Mouse (Mus musculus): ENCODE results near the gene Mis12. TPM values are rescaled to one million over a fixed set of nuclear protein-coding genes. Genes with fewer than 3 reads are reported as not detected.

The Mis12 gene
- polyA plus RNA-seq (2015; fragmentation: Nextera tagmentation; extraction: Ambion mirVana): 16.2 and 17.6 TPM in 2 replicates

GRCm38 (mm10) chr11:71019201-71020068 lies at the start of gene Mis12, which contains the start of gene Derl2:
Gene Mis12, plus strand, starts transcription at chr11:71019611.
Gene Derl2, minus strand, starts transcription at chr11:71019841.
- Histone ChIP-seq H3K4me2 (replicated peaks; ENCODE audit: low read depth, low read length) (peak within 1 kb of the TSS; percentile 68), H3K9ac (replicated peaks; ENCODE audit: low read depth) (peak within 1 kb of the TSS; percentile 71), H3K27me3 (replicated peaks; ENCODE audit: insufficient read depth, low read length) (no peaks in the 10 kb centered on the region), H3K36me3 (ENCODE audit: insufficient read depth, low read length) (no peaks in the 10 kb centered on the region), H3K9me3 (ENCODE audit: low read length) (no peaks in the 10 kb centered on the region), H3K4me3 (ENCODE audit: low read depth, low read length) (peak within 1 kb of the TSS; percentile 72), H3K27ac (ENCODE audit: low read length) (peak within 1 kb of the TSS; percentile 79), H3K4me1 (ENCODE audit: insufficient read depth, low read depth, low read length) (0 out of 2 replicates have a peak, but pooled peaks cover 6% of the 10 kb centered on the region)
- TF ChIP-seq EP300 (IDR thresholded peaks at IDR 0.05) (peak; percentile 77; the same call in 1 of the 2 replicates), CTCF (IDR thresholded peaks at IDR 0.05) (no peak)
- ATAC-seq: peak; percentile 99
- WGBS: under 1% methylated on average over 71 of the region's 71 CpGs
- DNase-seq (ENCODE audit: low spot score): peak; percentile 100

GRCm38 (mm10) chr11:70969821-70970559 lies 49.4 kb upstream of the Mis12 start, which contains the start of the genes Nup88 and Rpain:
Gene Nup88, minus strand, starts transcription at chr11:70969973.
Gene Rpain, plus strand, starts transcription at chr11:70970213.
- TF ChIP-seq CTCF (IDR thresholded peaks at IDR 0.05) (0 out of 2 replicates have a peak, but pooled peaks have one; percentile 1), EP300 (IDR thresholded peaks at IDR 0.05) (no peak)
- peak within 1 kb of the TSS; percentile 90 for H3K4me3 ChIP-seq (ENCODE audit: low read depth, low read length)
- peak; percentile 96 for ATAC-seq

GRCm38 (mm10) chr11:70970560-70971540 lies 48.6 kb upstream of the Mis12 start:
- TF ChIP-seq EP300 (IDR thresholded peaks at IDR 0.05) (peak; percentile 70), CTCF (IDR thresholded peaks at IDR 0.05) (peak; percentile 48)
- Histone ChIP-seq H3K4me2 (replicated peaks; ENCODE audit: low read depth, low read length) (peak overlapping the region; percentile 72), H3K9me3 (ENCODE audit: low read length) (no peaks in the 10 kb centered on the region), H3K9ac (replicated peaks; ENCODE audit: low read depth) (peak overlapping the region; percentile 44), H3K4me3 (ENCODE audit: low read depth, low read length) (peak overlapping the region; percentile 90), H3K27me3 (replicated peaks; ENCODE audit: insufficient read depth, low read length) (no peaks in the 10 kb centered on the region), H3K4me1 (ENCODE audit: insufficient read depth, low read depth, low read length) (no peaks in the 10 kb centered on the region), H3K27ac (ENCODE audit: low read length) (peak overlapping the region; percentile 87), H3K36me3 (ENCODE audit: insufficient read depth, low read length) (peaks cover 24% of the 10 kb centered on the region; the same call in 1 of the 2 replicates)
- peak; percentile 87 for DNase-seq (ENCODE audit: low spot score)
- ATAC-seq: peak; percentile 46
- 11% methylated on average over 24 of the region's 24 CpGs for WGBS

More at GRCm38 (mm10) chr11:70969821-70970559, 49.4 kb upstream of the Mis12 start, which contains the start of the genes Nup88 and Rpain:
- Histone ChIP-seq H3K27me3 (replicated peaks; ENCODE audit: insufficient read depth, low read length) (no peaks in the 10 kb centered on the region), H3K4me2 (replicated peaks; ENCODE audit: low read depth, low read length) (peak within 1 kb of the TSS; percentile 72), H3K36me3 (ENCODE audit: insufficient read depth, low read length) (peaks cover 22% of the 10 kb centered on the region; the same call in 1 of the 2 replicates), H3K9me3 (ENCODE audit: low read length) (no peaks in the 10 kb centered on the region), H3K4me1 (ENCODE audit: insufficient read depth, low read depth, low read length) (no peaks in the 10 kb centered on the region), H3K27ac (ENCODE audit: low read length) (peak within 1 kb of the TSS; percentile 87), H3K9ac (replicated peaks; ENCODE audit: low read depth) (peak within 1 kb of the TSS; percentile 76)
- peak; percentile 99 for DNase-seq (ENCODE audit: low spot score)
- WGBS: under 1% methylated on average over 43 of the region's 43 CpGs

- DNase-seq (ENCODE audit: low spot score) (no peak), ATAC-seq (no peak)
- H3K36me3 ChIP-seq (ENCODE audit: insufficient read depth, low read length): peaks cover 27% of the 10 kb centered on the region; the same call in 1 of the 2 replicates
- WGBS: 44% methylated on average over 1 of the region's 1 CpGs
- H3K27ac ChIP-seq (ENCODE audit: low read length): no peak overlapping the region
- no peak overlapping the region for H3K4me3 ChIP-seq (ENCODE audit: low read depth, low read length)
- TF ChIP-seq EP300 (IDR thresholded peaks at IDR 0.05) (no peak), CTCF (IDR thresholded peaks at IDR 0.05) (no peak)
- H3K27me3 ChIP-seq (replicated peaks; ENCODE audit: insufficient read depth, low read length): no peaks in the 10 kb centered on the region
- H3K4me2 ChIP-seq (replicated peaks; ENCODE audit: low read depth, low read length): no peak overlapping the region
- H3K9me3 ChIP-seq (ENCODE audit: low read length): no peaks in the 10 kb centered on the region
- H3K4me1 ChIP-seq (ENCODE audit: insufficient read depth, low read depth, low read length): no peaks in the 10 kb centered on the region
- H3K9ac ChIP-seq (replicated peaks; ENCODE audit: low read depth): no peak overlapping the region
Observed at GRCm38 (mm10) chr11:70972586-70972985, 46.8 kb upstream of the Mis12 start.

GRCm38 (mm10) chr11:70973947-70974346 lies 45.5 kb upstream of the Mis12 start:
- H3K4me1 ChIP-seq (ENCODE audit: insufficient read depth, low read depth, low read length): no peaks in the 10 kb centered on the region
- TF ChIP-seq CTCF (IDR thresholded peaks at IDR 0.05) (peak; percentile 59), EP300 (IDR thresholded peaks at IDR 0.05) (no peak)
- H3K4me3 ChIP-seq (ENCODE audit: low read depth, low read length): no peak overlapping the region
- 66% methylated on average over 4 of the region's 4 CpGs for WGBS
- no peaks in the 10 kb centered on the region for H3K9me3 ChIP-seq (ENCODE audit: low read length)
- peaks cover 32% of the 10 kb centered on the region; the same call in 1 of the 2 replicates for H3K36me3 ChIP-seq (ENCODE audit: insufficient read depth, low read length)
- no peak overlapping the region for H3K27ac ChIP-seq (ENCODE audit: low read length)
- H3K9ac ChIP-seq (replicated peaks; ENCODE audit: low read depth): no peak overlapping the region
- no peak for DNase-seq (ENCODE audit: low spot score)
- H3K27me3 ChIP-seq (replicated peaks; ENCODE audit: insufficient read depth, low read length): no peaks in the 10 kb centered on the region
- no peak for ATAC-seq
- no peak overlapping the region for H3K4me2 ChIP-seq (replicated peaks; ENCODE audit: low read depth, low read length)

Measured in lung, postnatal 0 days (tissue).